Mouse (Mus musculus) heart, adult 2 months (tissue): ENCODE data around the gene Phlpp1.

Experiments
- CTCF ChIP-seq: fragments of 200-600 bp; IDR thresholded peaks from 2 replicates; pipeline ENCODE4 v1.8.1; 2022; ENCODE audit warnings: antibody characterized with exemption, mild to moderate bottlenecking, moderate library complexity
- POLR2A ChIP-seq: fragments of 200-500 bp; IDR thresholded peaks from 2 replicates; pipeline ENCODE4 v1.6.1; 2011; ENCODE audit warnings: mild to moderate bottlenecking, low read depth, low read length, control low read depth; ENCODE audit not compliant: insufficient read depth

DNA sequence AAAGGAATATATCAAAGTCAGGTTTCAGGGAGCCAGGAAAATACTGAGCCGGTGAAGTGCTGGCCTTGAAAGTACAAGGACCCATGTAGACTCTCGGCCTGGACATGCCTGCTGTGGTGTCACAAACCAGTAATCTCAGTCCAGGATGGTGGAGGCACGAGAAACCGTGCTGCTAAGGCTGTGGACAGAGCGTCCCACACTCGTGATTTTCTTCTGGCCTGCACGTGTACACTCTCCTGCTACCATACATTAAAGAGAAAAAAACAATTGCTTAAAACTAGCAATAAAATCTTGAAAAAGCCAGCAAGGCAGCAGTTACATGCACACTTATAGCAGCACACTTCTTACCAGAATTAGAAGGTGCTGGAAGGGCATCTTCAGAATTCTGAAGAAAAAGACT is 104.2 kb downstream of the Phlpp1 start:
- no peak for TF ChIP-seq CTCF
- TF ChIP-seq POLR2A, result no peak
